Mouse (Mus musculus) intestine, postnatal 0 days (tissue): ENCODE measurements around the gene Hist1h3e. TPM values are rescaled to one million over a fixed set of nuclear protein-coding genes. Genes with fewer than 3 reads are reported as not detected.

Experiments used
- ATAC-seq: fragments of 200-750 bp; cut with Nextera tagmentation; 2 replicates; pipeline ENCODE4 v1.8.0; 2017; ENCODE audit warnings: mild to moderate bottlenecking, moderate TSS enrichment, moderate library complexity
- H3K27ac ChIP-seq: fragments of 300-500 bp; sonication (generic); 2 replicates; pipeline ENCODE4 v1.5.1; 2014; ENCODE audit warnings: mild to moderate bottlenecking, low read depth, low read length, moderate library complexity
- H3K27me3 ChIP-seq: fragments of 300-500 bp; sonication (generic); replicated peaks from 2 replicates; pipeline ENCODE4 v1.6.1; 2014; ENCODE audit warnings: low read length, mixed read lengths; ENCODE audit not compliant: control insufficient read depth, insufficient read depth
- H3K36me3 ChIP-seq: fragments of 300-500 bp; sonication (generic); 2 replicates; pipeline ENCODE4 v1.6.1; 2014; ENCODE audit warnings: mild to moderate bottlenecking, moderate library complexity; ENCODE audit not compliant: control insufficient read depth, insufficient read depth
- H3K4me1 ChIP-seq: fragments of 300-500 bp; sonication (generic); replicated peaks from 2 replicates; pipeline ENCODE4 v1.6.1; 2014; ENCODE audit warnings: antibody characterized with exemption, low read length, mixed read lengths; ENCODE audit not compliant: control insufficient read depth, insufficient read depth
- H3K4me2 ChIP-seq: fragments of 300-500 bp; sonication (generic); replicated peaks from 2 replicates; pipeline ENCODE4 v1.6.1; 2014; ENCODE audit warnings: low read depth, mild to moderate bottlenecking, moderate library complexity
- H3K4me3 ChIP-seq: fragments of 300-500 bp; sonication (generic); 2 replicates; pipeline ENCODE4 v1.5.1; 2014; ENCODE audit warnings: low read depth, low read length
- H3K9ac ChIP-seq: fragments of 300-500 bp; sonication (generic); 2 replicates; pipeline ENCODE4 v1.6.1; 2014; ENCODE audit warnings: mild to moderate bottlenecking, low read depth, low read length
- H3K9me3 ChIP-seq: fragments of 300-500 bp; sonication (generic); 2 replicates; pipeline ENCODE4 v1.6.1; 2016; ENCODE audit warnings: mixed run types; ENCODE audit not compliant: control insufficient read depth
- CTCF ChIP-seq: sonication (generic); IDR thresholded peaks from 2 replicates; pipeline ENCODE4 v1.5.1; 2016; ENCODE audit warnings: low read depth, mild to moderate bottlenecking, control low read depth, antibody characterized with exemption, moderate library complexity
- WGBS: fragments of 180-500 bp; shearing (Covaris S2); extraction: QIAGEN DNeasy Blood & Tissue Kit; methylation state at CpG from one replicate; pipeline ENCODE4 v1.1.7; 2014; 5-methylcytosine and 5-hydroxymethylcytosine counted together
- polyA plus RNA-seq: library from polyadenylated mRNA; unstranded; fragments of >200 nt; fragmentation: Nextera tagmentation; extraction: Ambion mirVana; gene quantifications from 2 replicates; pipeline ENCODE4 v1.2.1, GENCODE M21; 2015

Gene Hist1h3e
- polyA plus RNA-seq, 1 experiment from 2014 or later, result 2.2 TPM

DNA sequence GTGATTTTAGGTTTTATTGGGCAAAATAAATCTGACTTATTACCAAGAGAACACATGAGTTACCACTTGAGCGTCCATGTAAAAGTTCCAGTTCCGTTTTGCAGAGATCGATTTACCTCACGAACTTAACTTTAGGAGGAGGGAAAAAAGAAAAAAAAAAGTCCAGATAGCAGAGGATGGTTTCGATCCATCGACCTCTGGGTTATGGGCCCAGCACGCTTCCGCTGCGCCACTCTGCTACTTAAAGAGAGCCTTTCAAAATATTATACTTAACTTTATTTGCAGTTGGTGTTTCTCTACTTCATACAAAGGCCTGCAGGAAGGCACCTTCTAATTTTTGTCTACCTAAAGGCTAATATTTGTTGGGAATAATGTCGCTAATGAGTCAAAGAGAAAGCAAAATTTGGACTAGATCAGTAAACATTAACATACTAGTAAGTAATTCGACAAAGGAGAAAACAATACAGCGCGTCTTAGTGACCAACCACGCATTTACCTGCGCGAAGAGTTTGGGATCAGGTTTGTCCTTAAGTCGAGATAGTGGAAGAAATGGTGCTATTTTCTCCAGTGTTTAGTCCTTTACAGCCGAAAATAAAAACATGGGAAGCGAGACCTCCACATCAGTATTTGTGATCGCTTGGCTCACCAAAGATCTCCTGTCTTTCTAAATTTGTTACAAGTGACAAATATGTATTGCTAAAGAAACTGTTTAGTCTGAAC is 31.8 kb downstream of the Hist1h3e start:
- Histone ChIP-seq H3K9me3 (no peaks in the 10 kb centered on the region), H3K9ac (peak overlapping the region; percentile 65), H3K4me3 (peak overlapping the region; percentile 49), H3K27ac (peak overlapping the region; percentile 96), H3K36me3 (no peaks in the 10 kb centered on the region), H3K4me1 (peaks cover 6% of the 10 kb centered on the region; the same call in 1 of the 2 replicates), H3K27me3 (no peaks in the 10 kb centered on the region), H3K4me2 (peak overlapping the region; percentile 74)
- no peak for TF ChIP-seq CTCF
- ATAC-seq, result no peak; the same call in 1 of the 2 replicates
- under 1% methylated on average over 20 of the region's 20 CpGs for WGBS

DNA sequence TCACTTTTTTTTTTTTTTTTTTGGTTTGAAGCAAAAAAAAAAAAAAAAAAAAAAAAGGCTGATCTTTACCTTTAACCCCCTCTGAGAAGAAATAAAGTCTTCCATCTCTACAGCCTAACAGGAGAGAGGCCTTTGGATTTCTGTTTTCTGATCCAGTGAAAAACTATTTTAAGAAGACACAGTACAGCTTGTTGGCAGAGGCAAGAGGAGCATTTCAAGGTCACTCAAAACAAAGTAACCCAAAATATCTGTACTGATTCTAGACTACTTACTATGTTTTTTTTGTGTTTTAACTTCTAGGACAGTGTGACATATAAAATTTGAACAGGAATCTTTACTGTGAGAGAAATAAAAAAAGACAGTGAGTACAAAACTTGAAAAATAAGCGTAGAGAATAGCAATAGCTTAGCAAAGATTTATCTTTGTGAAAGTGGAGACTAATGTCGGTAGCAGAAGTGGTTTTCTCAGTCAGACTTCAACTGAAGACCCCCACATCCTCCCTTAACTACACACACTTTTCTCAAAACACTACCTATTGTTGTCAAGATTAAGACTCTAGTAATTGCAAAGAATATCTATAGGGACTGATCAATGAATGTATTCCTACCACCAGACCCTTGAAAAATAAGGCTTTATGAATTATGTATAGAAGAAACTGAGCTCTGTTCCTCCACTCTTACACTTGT is 32.5 kb downstream of the Hist1h3e start:
- no peak for TF ChIP-seq CTCF
- H3K4me2 ChIP-seq, result peak overlapping the region; percentile 74
- H3K9me3 ChIP-seq, result no peaks in the 10 kb centered on the region
- peak overlapping the region; percentile 49 for H3K4me3 ChIP-seq
- H3K9ac ChIP-seq, result no peak overlapping the region
- H3K27me3 ChIP-seq, result no peaks in the 10 kb centered on the region
- ATAC-seq, result no peak
- H3K36me3 ChIP-seq, result no peaks in the 10 kb centered on the region
- 18% methylated on average over 2 of the region's 2 CpGs for WGBS
- no peak overlapping the region for H3K27ac ChIP-seq
- peaks cover 6% of the 10 kb centered on the region; the same call in 1 of the 2 replicates for H3K4me1 ChIP-seq

DNA sequence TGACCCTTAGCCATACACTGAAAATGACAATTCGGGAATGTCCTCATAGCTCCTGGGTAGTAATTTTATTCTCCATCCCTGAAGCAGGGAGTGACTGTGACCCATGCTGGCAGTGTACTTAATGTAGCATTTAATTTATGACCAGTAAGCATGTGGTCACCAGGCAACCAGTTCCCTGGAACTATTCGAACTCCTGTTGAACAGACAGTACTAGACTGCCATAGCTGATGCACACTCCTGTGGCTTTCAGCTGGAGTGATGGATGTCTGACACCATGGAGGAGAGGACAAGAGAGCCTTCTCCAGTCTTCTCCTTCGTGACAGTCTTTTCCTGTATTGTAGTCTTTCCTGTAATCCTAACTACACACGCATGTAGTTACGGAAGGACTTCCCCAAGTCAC is 33.2 kb downstream of the Hist1h3e start:
- Histone ChIP-seq H3K36me3 (no peaks in the 10 kb centered on the region), H3K4me3 (no peak overlapping the region), H3K4me2 (no peak overlapping the region), H3K9me3 (no peaks in the 10 kb centered on the region), H3K27ac (no peak overlapping the region), H3K9ac (no peak overlapping the region), H3K27me3 (no peaks in the 10 kb centered on the region), H3K4me1 (peaks cover 6% of the 10 kb centered on the region; the same call in 1 of the 2 replicates)
- no peak for TF ChIP-seq CTCF
- ATAC-seq, result no peak
- WGBS, result 80% methylated on average over 5 of the region's 5 CpGs

DNA sequence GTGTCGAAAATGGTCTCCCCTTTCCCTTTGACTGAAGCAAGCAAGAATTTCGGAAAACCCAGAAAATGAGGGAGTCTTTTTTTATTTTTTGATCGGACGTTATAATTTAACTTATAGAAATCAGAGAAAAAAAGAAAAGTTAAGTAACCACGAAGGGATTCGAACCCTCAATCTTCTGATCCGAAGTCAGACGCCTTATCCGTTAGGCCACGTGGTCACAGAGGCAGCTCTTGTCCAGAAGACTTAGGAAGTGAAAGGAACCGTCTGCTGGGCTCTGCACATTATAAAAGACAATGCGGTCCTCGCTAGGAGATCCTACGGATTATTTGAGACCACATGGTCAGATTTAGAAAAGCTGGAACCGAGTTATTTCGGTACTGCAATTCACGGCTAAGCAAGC is 35.9 kb downstream of the Hist1h3e start:
- under 1% methylated on average over 17 of the region's 17 CpGs for WGBS
- Histone ChIP-seq H3K9me3 (no peaks in the 10 kb centered on the region), H3K9ac (peak overlapping the region; percentile 34; the same call in 1 of the 2 replicates), H3K4me3 (peak overlapping the region; percentile 49), H3K27ac (no peak overlapping the region), H3K4me2 (peak overlapping the region; percentile 64), H3K4me1 (peaks cover 6% of the 10 kb centered on the region; the same call in 1 of the 2 replicates), H3K27me3 (no peaks in the 10 kb centered on the region), H3K36me3 (no peaks in the 10 kb centered on the region)
- TF ChIP-seq CTCF, result no peak
- peak; percentile 44; the same call in 1 of the 2 replicates for ATAC-seq

DNA sequence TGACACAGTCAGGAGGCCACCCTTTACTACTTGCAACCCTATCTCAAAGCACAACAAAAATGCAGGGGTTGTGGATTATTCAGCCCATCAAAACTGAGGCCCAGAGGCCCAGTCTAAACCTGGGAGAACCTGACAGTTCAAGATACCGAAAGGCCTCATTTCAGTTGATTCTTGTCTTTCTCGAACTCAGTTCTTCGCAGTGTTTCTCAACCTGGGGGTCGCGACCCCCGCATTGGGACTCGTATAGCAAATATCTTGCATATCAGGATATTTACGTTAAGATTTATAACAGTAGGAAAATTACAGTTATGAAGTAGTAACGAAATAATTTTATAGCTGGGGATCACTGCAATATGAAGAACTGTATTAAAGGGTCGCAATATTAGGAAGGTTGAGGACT is 36.3 kb downstream of the Hist1h3e start:
- no peak for TF ChIP-seq CTCF
- Histone ChIP-seq H3K4me2 (peak overlapping the region; percentile 64), H3K4me3 (peak overlapping the region; percentile 49), H3K9ac (no peak overlapping the region), H3K36me3 (no peaks in the 10 kb centered on the region), H3K27me3 (no peaks in the 10 kb centered on the region), H3K27ac (no peak overlapping the region), H3K9me3 (no peaks in the 10 kb centered on the region), H3K4me1 (peaks cover 6% of the 10 kb centered on the region; the same call in 1 of the 2 replicates)
- ATAC-seq, result no peak
- 3% methylated on average over 10 of the region's 10 CpGs for WGBS

DNA sequence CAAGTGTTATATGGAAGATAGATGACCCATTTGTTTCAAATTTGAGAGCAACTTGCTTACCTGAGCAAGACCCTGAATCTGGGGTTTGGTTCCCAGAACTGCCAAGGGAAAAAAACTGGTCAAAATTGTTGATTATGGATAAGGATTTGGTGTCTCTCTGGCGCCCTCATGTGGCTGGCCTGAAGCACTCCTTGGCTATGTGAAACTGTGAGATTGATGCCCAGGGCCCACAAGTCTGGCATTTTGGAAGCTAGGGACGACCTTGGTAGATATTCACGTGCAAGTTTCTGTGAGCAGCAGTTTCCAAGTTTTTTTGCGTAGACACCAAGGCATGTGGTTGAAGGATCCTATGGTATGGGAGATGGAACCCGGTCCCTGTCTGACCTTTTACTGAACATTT is 37.5 kb downstream of the Hist1h3e start:
- TF ChIP-seq CTCF, result peak; percentile 92
- Histone ChIP-seq H3K4me3 (no peak overlapping the region), H3K4me1 (peaks cover 6% of the 10 kb centered on the region; the same call in 1 of the 2 replicates), H3K4me2 (no peak overlapping the region), H3K9me3 (no peaks in the 10 kb centered on the region), H3K27me3 (no peaks in the 10 kb centered on the region), H3K27ac (no peak overlapping the region), H3K9ac (no peak overlapping the region), H3K36me3 (no peaks in the 10 kb centered on the region)
- 11% methylated on average over 5 of the region's 5 CpGs for WGBS
- ATAC-seq, result no peak
